18 mouse cellular contexts compared by ENCODE assay signal in the genomic region with DNA sequence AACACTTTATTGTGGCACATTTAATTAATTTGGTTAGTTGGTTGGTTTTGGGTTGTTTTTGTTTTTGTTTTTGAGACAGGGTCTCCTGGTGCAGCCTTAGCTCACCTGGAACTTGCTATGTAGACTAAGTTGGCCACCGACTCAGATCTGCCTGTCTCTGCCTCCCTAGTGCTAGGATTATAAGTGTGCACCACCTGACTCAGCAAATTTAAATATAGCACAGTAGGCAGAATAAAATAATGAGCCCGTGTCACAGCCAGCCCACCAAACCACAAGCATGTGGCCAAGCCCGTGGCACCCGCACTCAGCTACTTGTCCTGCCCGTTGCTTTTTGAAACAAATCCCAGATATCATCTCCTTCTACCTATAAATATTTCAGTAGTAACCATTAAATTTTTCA. TPM values are rescaled to one million over a fixed set of nuclear protein-coding genes. Genes with fewer than 3 reads are reported as not detected.
A peak's percentile ranks its signal among the peaks of the same experiment; 100 is the strongest.
DNase-seq lines count a peak whose midpoint lies in the region; TF ChIP-seq lines count a peak whose summit lies in the region.
"Had no signal": no experiment of that assay in that cellular context is flagged by ENCODE, and none has a peak within 500 bp of the region (broad histone marks: within the 10 kb centered on the region; RNA-seq: fewer than 3 reads in every experiment).

No protein-coding gene starts in this region.

- H3K9ac ChIP-seq in ES-E14 (ENCODE audit: insufficient read depth, low read depth, low read length, poor library complexity, severe bottlenecking): no peak overlapping the region
- H3K9ac ChIP-seq: embryonic facial prominence, embryonic 12.5 days; forebrain, embryonic 13.5 days; forebrain, embryonic 15.5 days; forebrain, postnatal 0 days had no signal

- H3K9me3 ChIP-seq in ES-E14 (ENCODE audit: control insufficient read depth, insufficient read depth, low read depth, low read length): no peaks in the 10 kb centered on the region
- H3K9me3 ChIP-seq: embryonic facial prominence, embryonic 10.5 days; embryonic facial prominence, embryonic 12.5 days; forebrain, embryonic 13.5 days; forebrain, embryonic 15.5 days had no signal

- no peaks in the 10 kb centered on the region for H3K36me3 ChIP-seq in ES-E14 (ENCODE audit: control insufficient read depth, insufficient read depth, low read length, poor library complexity, severe bottlenecking)
- H3K36me3 ChIP-seq: embryonic facial prominence, embryonic 10.5 days; embryonic facial prominence, embryonic 12.5 days; forebrain, embryonic 15.5 days had no signal

- in situ Hi-C loops in ES-E14 (cut with MboI; ENCODE audit: low sequenced_read_pairs in 2 of 2, unreplicated experiment in 2 of 2): no loop called here

- H3K27ac ChIP-seq in ES-E14 (ENCODE audit: insufficient read depth, low read depth, low read length, poor library complexity, severe bottlenecking): no peak overlapping the region
- H3K27ac ChIP-seq: embryonic facial prominence, embryonic 10.5 days; embryonic facial prominence, embryonic 12.5 days; forebrain, embryonic 13.5 days; forebrain, embryonic 15.5 days had no signal

- intact Hi-C loops in heart, postnatal 36 days (cut with DNase I): no loop called here

- no peak overlapping the region for H3K4me3 ChIP-seq in ES-E14 (ENCODE audit: insufficient read depth in 1 of 2, low read depth in 1 of 2, low read length in 2 of 2, poor library complexity in 1 of 2, severe bottlenecking in 1 of 2)
- H3K4me3 ChIP-seq: embryonic facial prominence, embryonic 10.5 days; embryonic facial prominence, embryonic 12.5 days; forebrain, embryonic 13.5 days; forebrain, embryonic 15.5 days had no signal

- DNase-seq in heart, adult 11 months: peak; percentile 74
- DNase-seq in heart, postnatal 36 days: no peak
- DNase-seq in ES-E14 (ENCODE audit: low read depth, low spot score): no peak
- no peak for DNase-seq in right cerebral cortex, adult 18-20 months
- DNase-seq in kidney, adult 9 months: no peak
- DNase-seq: adrenal gland, adult 8-10 months; adrenal gland, postnatal 14 days; adrenal gland, postnatal 36 days; cerebellum, adult 11-12 months; cerebellum, adult 2 months; cerebellum, adult 9-10 months; cerebellum, postnatal 10 days; cerebellum, postnatal 25 days; forebrain, postnatal 0 days had no signal

- no peaks in the 10 kb centered on the region for H3K4me1 ChIP-seq in ES-E14 (ENCODE audit: control insufficient read depth in 2 of 2, insufficient read depth in 2 of 2, low read length in 2 of 2, poor library complexity in 1 of 2)
- H3K4me1 ChIP-seq: embryonic facial prominence, embryonic 10.5 days; embryonic facial prominence, embryonic 12.5 days; forebrain, embryonic 13.5 days; forebrain, embryonic 15.5 days had no signal

TF ChIP-seq in ES-E14, 5 proteins besides CTCF, POLR2A, EP300 and RAD21:
- TF ChIP-seq HCFC1 (IDR thresholded peaks at IDR 0.05; ENCODE audit: borderline replicate concordance, insufficient read depth, low read length) (no peak), MAFK (IDR thresholded peaks at IDR 0.05; ENCODE audit: insufficient read depth, low read depth, low read length) (0 out of 2 replicates have a peak, but pooled peaks have one; percentile 44), ZC3H11A (IDR thresholded peaks at IDR 0.05; ENCODE audit: borderline replicate concordance, low read depth, low read length) (no peak), CHD2 (IDR thresholded peaks at IDR 0.05; ENCODE audit: low read depth, low read length) (no peak)

RNA-seq across cellular contexts. Expression of a gene that starts 15.0 kb away (rescaled TPM):
- total RNA-seq in heart, postnatal 36 days (2021): 100 to 1,000 TPM; 181 to 194 TPM
- 55.1 and 77.0 TPM in 2 replicates for total RNA-seq in ES-E14 (2012; rRNA removed)

RNA-seq across cellular contexts. Expression of a gene that starts 58.6 kb away (rescaled TPM):
- 1 to 10 TPM; 7.7 to 8.4 TPM for total RNA-seq in heart, postnatal 36 days (2021)
- total RNA-seq in ES-E14 (2012; rRNA removed): 3.7 and 5.4 TPM in 2 replicates
